Mouse (Mus musculus): ENCODE data around the gene Stk10. TPM values are rescaled to one million over a fixed set of nuclear protein-coding genes. Genes with fewer than 3 reads are reported as not detected.

Gene Stk10
- polyA plus RNA-seq, 1 experiment from 2014 or later = 2.0 TPM

GRCm38 (mm10) chr11:32666983-32667382 is 133.9 kb downstream of the Stk10 start:
- H3K9ac ChIP-seq = no peak overlapping the region
- H3K36me3 ChIP-seq (replicated peaks) = no peaks in the 10 kb centered on the region
- H3K27me3 ChIP-seq (replicated peaks) = no peaks in the 10 kb centered on the region
- H3K4me1 ChIP-seq = no peaks in the 10 kb centered on the region
- no peak overlapping the region for H3K4me3 ChIP-seq
- no peak for ATAC-seq (replicated peaks)
- no peak overlapping the region for H3K4me2 ChIP-seq
- H3K9me3 ChIP-seq = no peaks in the 10 kb centered on the region
- no peak overlapping the region for H3K27ac ChIP-seq

- no peak for ATAC-seq (replicated peaks)
- Histone ChIP-seq H3K27ac (no peak overlapping the region), H3K36me3 (replicated peaks) (no peaks in the 10 kb centered on the region), H3K4me1 (no peaks in the 10 kb centered on the region), H3K4me3 (no peak overlapping the region), H3K9me3 (no peaks in the 10 kb centered on the region), H3K9ac (no peak overlapping the region), H3K27me3 (replicated peaks) (no peaks in the 10 kb centered on the region), H3K4me2 (no peak overlapping the region)
- over 99% methylated on average over 4 of the region's 4 CpGs for WGBS
Measured at GRCm38 (mm10) chr11:32671480-32671879, 138.4 kb downstream of the Stk10 start.

Other genes starting within 250 kb of the Stk10 start
- 2,454 and 3,091 TPM in 2 replicates for gene Hba-a1, start 249.8 kb upstream of the Stk10 start, polyA plus RNA-seq (2015; fragmentation: Nextera tagmentation; extraction: Ambion mirVana)
- 0.83 and 1.3 TPM in 2 replicates for gene Hbq1b, start 246.3 kb upstream of the Stk10 start, polyA plus RNA-seq (2015; fragmentation: Nextera tagmentation; extraction: Ambion mirVana)
- gene Hba-a2, start 236.8 kb upstream of the Stk10 start, polyA plus RNA-seq (2015; fragmentation: Nextera tagmentation; extraction: Ambion mirVana) = 6,359 and 8,071 TPM in 2 replicates
- gene Hbq1a, start 233.2 kb upstream of the Stk10 start, polyA plus RNA-seq (2015; fragmentation: Nextera tagmentation; extraction: Ambion mirVana) = 1.2 and 1.5 TPM in 2 replicates
- gene Sh3pxd2b, start 185.5 kb upstream of the Stk10 start, polyA plus RNA-seq (2015; fragmentation: Nextera tagmentation; extraction: Ambion mirVana) = 26.1 and 27.0 TPM in 2 replicates
- gene Ubtd2, start 77.9 kb upstream of the Stk10 start, polyA plus RNA-seq (2015; fragmentation: Nextera tagmentation; extraction: Ambion mirVana) = 48.7 and 49.4 TPM in 2 replicates
- gene Efcab9, start 1.2 kb upstream of the Stk10 start, polyA plus RNA-seq (2015; fragmentation: Nextera tagmentation; extraction: Ambion mirVana) = 0.46 TPM in 1 of 2 replicates, not detected in the other
- 120 and 126 TPM in 2 replicates for gene Fbxw11, start 109.4 kb downstream of the Stk10 start, polyA plus RNA-seq (2015; fragmentation: Nextera tagmentation; extraction: Ambion mirVana)

Measured in midbrain, embryonic 15.5 days (tissue).